Mouse (Mus musculus) hindbrain, embryonic 15.5 days (tissue): ENCODE data around the gene As3mt. TPM values are rescaled to one million over a fixed set of nuclear protein-coding genes. Genes with fewer than 3 reads are reported as not detected.
"Not testable (repeated sequence)": the region's sequence is repeated elsewhere in the genome, so short reads cannot be mapped to it uniquely, and the experiment has no call there.

ENCODE experiments used
- ATAC-seq: fragments of 200-750 bp; cut with Nextera tagmentation; 2 replicates; pipeline ENCODE4 v1.8.0; 2017; ENCODE audit warnings: low read depth, moderate number of reproducible peaks, moderate TSS enrichment; ENCODE audit not compliant: low FRiP score
- H3K27ac ChIP-seq: fragments of 300-500 bp; sonication (generic); replicated peaks from 2 replicates; pipeline ENCODE4 v1.5.1; 2015; ENCODE audit warnings: mild to moderate bottlenecking, inconsistent platforms
- H3K27me3 ChIP-seq: fragments of 300-500 bp; sonication (generic); 2 replicates; pipeline ENCODE4 v1.6.1; 2015; ENCODE audit warnings: control low read depth, inconsistent platforms
- H3K36me3 ChIP-seq: fragments of 300-500 bp; sonication (generic); 2 replicates; pipeline ENCODE4 v1.6.1; 2015; ENCODE audit warnings: control low read depth, inconsistent platforms
- H3K4me1 ChIP-seq: fragments of 300-500 bp; sonication (generic); replicated peaks from 2 replicates; pipeline ENCODE4 v1.6.1; 2015; ENCODE audit warnings: control low read depth, inconsistent platforms
- H3K4me2 ChIP-seq: fragments of 300-500 bp; sonication (generic); 2 replicates; pipeline ENCODE4 v1.6.1; 2015; ENCODE audit warnings: moderate library complexity, mild to moderate bottlenecking, inconsistent platforms
- H3K4me3 ChIP-seq: fragments of 300-500 bp; sonication (generic); 2 replicates; pipeline ENCODE4 v1.5.1; 2015; ENCODE audit warnings: mild to moderate bottlenecking, inconsistent platforms
- H3K9ac ChIP-seq: fragments of 300-500 bp; sonication (generic); 2 replicates; pipeline ENCODE4 v1.6.1; 2015; ENCODE audit warnings: inconsistent platforms
- H3K9me3 ChIP-seq: fragments of 300-500 bp; sonication (generic); 2 replicates; pipeline ENCODE4 v1.6.1; 2016; ENCODE audit warnings: control low read depth, inconsistent platforms
- WGBS: fragments of 180-500 bp; shearing (Covaris S2); methylation state at CpG from one replicate; pipeline ENCODE4 v1.1.7; 2015; 5-methylcytosine and 5-hydroxymethylcytosine counted together
- polyA plus RNA-seq: library from polyadenylated mRNA; unstranded; fragments of >200 nt; fragmentation: Nextera tagmentation; extraction: Ambion mirVana; gene quantifications from 2 replicates; pipeline ENCODE4 v1.2.1, GENCODE M21; 2015

The As3mt gene
- polyA plus RNA-seq, 1 experiment from 2014 or later: 37.6 TPM

DNA sequence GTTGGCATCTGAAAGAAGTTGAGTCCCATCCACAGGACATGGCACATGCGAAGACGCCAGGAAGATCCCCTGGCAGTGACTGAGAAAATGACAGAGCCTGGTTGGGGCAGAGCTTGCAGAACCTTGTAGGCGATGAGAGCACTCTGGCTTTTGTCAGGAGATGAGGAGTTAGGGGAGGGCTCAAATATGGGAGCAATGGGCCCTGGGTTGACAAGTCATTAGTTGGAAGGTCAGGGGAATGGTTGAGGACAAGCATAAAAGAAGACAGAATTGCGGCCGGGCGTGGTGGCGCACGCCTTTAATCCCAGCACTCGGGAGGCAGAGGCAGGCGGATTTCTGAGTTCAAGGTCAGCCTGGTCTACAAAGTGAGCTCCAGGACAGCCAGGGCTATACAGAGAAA is 52.7 kb downstream of the As3mt start:
- not testable (repeated sequence) for ATAC-seq, H3K27ac ChIP-seq, H3K36me3 ChIP-seq, H3K4me3 ChIP-seq, H3K9ac ChIP-seq, H3K4me2 ChIP-seq, H3K9me3 ChIP-seq, H3K27me3 ChIP-seq
- 90% methylated on average over 10 of the region's 10 CpGs for WGBS
- peaks cover 27% of the 10 kb centered on the region for H3K4me1 ChIP-seq

DNA sequence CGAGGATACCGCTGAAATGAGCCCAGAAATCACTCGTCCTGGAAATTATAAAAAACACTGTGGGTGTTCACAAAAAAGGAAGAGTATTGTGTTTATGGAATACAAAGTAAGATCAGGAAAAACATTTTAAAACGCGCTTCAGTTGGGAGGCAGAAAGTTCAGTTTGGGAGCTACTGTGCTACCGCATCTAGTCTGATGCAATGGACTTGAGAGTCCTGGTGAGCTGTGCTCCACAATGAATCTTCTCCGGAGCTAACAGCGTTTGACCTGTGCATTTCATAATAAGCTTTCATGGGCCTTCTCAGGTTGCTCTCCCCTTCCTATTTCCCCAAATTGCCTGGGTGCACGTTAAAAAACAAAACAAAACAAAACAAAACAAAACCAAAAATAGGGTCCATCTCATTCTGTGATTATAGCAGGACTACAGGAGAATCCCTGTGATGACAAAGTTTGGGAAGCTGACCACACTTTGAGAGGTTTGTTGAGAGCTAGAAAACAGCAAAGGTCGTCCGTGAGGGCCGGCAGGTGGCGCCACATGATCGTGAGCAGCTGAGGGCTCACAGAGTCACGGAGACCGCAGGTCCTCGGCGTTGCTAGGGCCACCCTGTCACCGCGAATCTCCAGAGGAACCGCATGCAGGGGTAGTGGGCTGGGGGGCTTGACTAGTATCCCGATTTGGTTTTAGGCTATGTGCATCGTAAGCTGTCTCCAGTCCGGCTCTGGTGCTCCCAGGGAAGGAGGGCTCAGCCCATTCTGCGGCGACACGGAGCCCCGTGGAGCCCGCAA is 53.3 kb downstream of the As3mt start:
- ATAC-seq: peak; percentile 67
- Histone ChIP-seq H3K36me3 (no peaks in the 10 kb centered on the region), H3K9me3 (no peaks in the 10 kb centered on the region), H3K4me2 (peak overlapping the region; percentile 98), H3K9ac (0 out of 2 replicates have a peak overlapping the region, but pooled peaks have one; percentile 1), H3K4me1 (peaks cover 33% of the 10 kb centered on the region), H3K27me3 (0 out of 2 replicates have a peak, but pooled peaks cover 2% of the 10 kb centered on the region), H3K4me3 (peak overlapping the region; percentile 86), H3K27ac (peak overlapping the region; percentile 77)
- 19% methylated on average over 29 of the region's 29 CpGs for WGBS

- Histone ChIP-seq H3K27ac (peak within 1 kb of the TSS; percentile 91), H3K27me3 (0 out of 2 replicates have a peak, but pooled peaks cover 2% of the 10 kb centered on the region), H3K4me3 (peak within 1 kb of the TSS; percentile 86), H3K9ac (peak within 1 kb of the TSS; percentile 73), H3K9me3 (no peaks in the 10 kb centered on the region), H3K4me1 (peaks cover 36% of the 10 kb centered on the region), H3K4me2 (peak within 1 kb of the TSS; percentile 98), H3K36me3 (no peaks in the 10 kb centered on the region)
- peak; percentile 98 for ATAC-seq
- under 1% methylated on average over 59 of the region's 59 CpGs for WGBS
These were observed 54.1 kb downstream of the As3mt start, which contains the start of gene Cnnm2 for GRCm38 (mm10) chr19:46761247-46761946. Gene Cnnm2, plus strand, starts transcription at chr19:46761596.

GRCm38 (mm10) chr19:46761971-46762290 is 54.7 kb downstream of the As3mt start:
- Histone ChIP-seq H3K4me3 (peak overlapping the region; percentile 86), H3K4me1 (peaks cover 40% of the 10 kb centered on the region), H3K9ac (peak overlapping the region; percentile 73), H3K4me2 (peak overlapping the region; percentile 98), H3K27me3 (0 out of 2 replicates have a peak, but pooled peaks cover under 1% of the 10 kb centered on the region), H3K9me3 (no peaks in the 10 kb centered on the region), H3K27ac (peak overlapping the region; percentile 91), H3K36me3 (no peaks in the 10 kb centered on the region)
- no peak; the same call in 1 of the 2 replicates for ATAC-seq
- WGBS: under 1% methylated on average over 36 of the region's 36 CpGs

GRCm38 (mm10) chr19:46762291-46762991 is 55.2 kb downstream of the As3mt start:
- peak overlapping the region; percentile 73 for H3K9ac ChIP-seq

DNA sequence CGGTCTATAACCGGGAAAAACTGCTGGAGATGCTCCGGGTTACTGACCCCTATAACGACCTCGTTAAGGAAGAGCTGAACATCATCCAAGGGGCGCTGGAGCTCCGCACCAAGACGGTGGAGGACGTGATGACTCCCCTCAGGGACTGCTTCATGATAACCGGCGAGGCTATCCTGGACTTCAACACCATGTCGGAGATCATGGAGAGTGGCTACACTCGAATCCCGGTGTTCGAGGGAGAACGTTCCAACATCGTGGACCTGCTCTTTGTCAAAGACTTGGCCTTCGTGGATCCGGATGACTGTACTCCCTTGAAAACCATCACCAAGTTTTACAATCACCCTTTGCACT is 55.7 kb downstream of the As3mt start:
- ATAC-seq: no peak

More at GRCm38 (mm10) chr19:46762291-46762991, 55.2 kb downstream of the As3mt start:
- Histone ChIP-seq H3K4me3 (peak overlapping the region; percentile 86), H3K4me2 (peak overlapping the region; percentile 98), H3K27ac (peak overlapping the region; percentile 91), H3K36me3 (no peaks in the 10 kb centered on the region), H3K9me3 (no peaks in the 10 kb centered on the region), H3K27me3 (no peaks in the 10 kb centered on the region), H3K4me1 (peaks cover 43% of the 10 kb centered on the region)
- no peak for ATAC-seq
- WGBS: under 1% methylated on average over 50 of the region's 50 CpGs

DNA sequence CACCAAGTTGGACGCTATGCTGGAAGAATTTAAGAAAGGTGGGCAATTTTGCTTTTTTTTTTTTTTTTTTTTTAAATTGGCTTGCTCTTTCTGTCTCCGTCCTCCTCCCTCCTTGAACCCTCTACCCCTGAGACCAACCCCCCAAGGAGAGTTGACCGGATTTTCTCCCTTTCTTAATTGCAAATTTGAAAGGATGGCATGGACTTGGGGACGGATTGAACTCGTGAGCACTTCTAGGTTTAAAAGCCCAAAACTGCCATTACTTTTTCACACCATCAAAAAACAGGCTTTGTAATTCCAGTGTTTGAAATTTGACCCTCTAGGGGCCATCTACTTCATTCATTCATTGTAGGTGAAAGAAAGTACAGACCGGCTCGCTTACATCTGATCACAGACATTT is 56.1 kb downstream of the As3mt start:
- Histone ChIP-seq H3K9me3 (no peaks in the 10 kb centered on the region), H3K4me1 (peaks cover 43% of the 10 kb centered on the region), H3K36me3 (no peaks in the 10 kb centered on the region), H3K27ac (no peak overlapping the region), H3K4me3 (peak overlapping the region; percentile 86), H3K4me2 (peak overlapping the region; percentile 98), H3K27me3 (no peaks in the 10 kb centered on the region), H3K9ac (no peak overlapping the region)
- ATAC-seq: no peak
- WGBS: 17% methylated on average over 7 of the region's 7 CpGs

More for the DNA sequence above, 55.7 kb downstream of the As3mt start:
- no peak overlapping the region for H3K27ac ChIP-seq
- no peaks in the 10 kb centered on the region for H3K36me3 ChIP-seq
- peaks cover 43% of the 10 kb centered on the region for H3K4me1 ChIP-seq
- no peaks in the 10 kb centered on the region for H3K9me3 ChIP-seq
- H3K4me3 ChIP-seq: peak overlapping the region; percentile 86
- H3K27me3 ChIP-seq: no peaks in the 10 kb centered on the region
- H3K4me2 ChIP-seq: peak overlapping the region; percentile 98
- H3K9ac ChIP-seq: peak overlapping the region; percentile 73
- under 1% methylated on average over 19 of the region's 19 CpGs for WGBS

- Histone ChIP-seq H3K27me3 (no peaks in the 10 kb centered on the region), H3K4me1 (peaks cover 43% of the 10 kb centered on the region), H3K9me3 (no peaks in the 10 kb centered on the region), H3K4me3 (peak overlapping the region; percentile 86), H3K36me3 (no peaks in the 10 kb centered on the region), H3K4me2 (peak overlapping the region; percentile 98), H3K9ac (no peak overlapping the region), H3K27ac (no peak overlapping the region)
- WGBS: 50% methylated on average over 12 of the region's 12 CpGs
- ATAC-seq: no peak
These were observed 56.9 kb downstream of the As3mt start for GRCm38 (mm10) chr19:46763932-46764762.

GRCm38 (mm10) chr19:46764763-46765117 is 57.5 kb downstream of the As3mt start:
- WGBS: 51% methylated on average over 9 of the region's 9 CpGs
- no peak overlapping the region for H3K9ac ChIP-seq
- peaks cover 43% of the 10 kb centered on the region for H3K4me1 ChIP-seq
- H3K27ac ChIP-seq: no peak overlapping the region
- H3K27me3 ChIP-seq: no peaks in the 10 kb centered on the region
- H3K36me3 ChIP-seq: no peaks in the 10 kb centered on the region
- H3K4me2 ChIP-seq: peak overlapping the region; percentile 98
- H3K9me3 ChIP-seq: no peaks in the 10 kb centered on the region
- ATAC-seq: no peak
- H3K4me3 ChIP-seq: peak overlapping the region; percentile 86

- Histone ChIP-seq H3K4me3 (no peak overlapping the region), H3K9ac (no peak overlapping the region), H3K9me3 (no peaks in the 10 kb centered on the region), H3K27me3 (no peaks in the 10 kb centered on the region), H3K4me1 (peaks cover 43% of the 10 kb centered on the region), H3K27ac (no peak overlapping the region), H3K4me2 (peak overlapping the region; percentile 44), H3K36me3 (no peaks in the 10 kb centered on the region)
- no peak for ATAC-seq
- 55% methylated on average over 5 of the region's 5 CpGs for WGBS
These were observed 58.9 kb downstream of the As3mt start for GRCm38 (mm10) chr19:46766125-46766524.

- no peak overlapping the region for H3K4me3 ChIP-seq
- no peak overlapping the region for H3K27ac ChIP-seq
- no peak overlapping the region for H3K4me2 ChIP-seq
- no peaks in the 10 kb centered on the region for H3K36me3 ChIP-seq
- H3K4me1 ChIP-seq: peaks cover 17% of the 10 kb centered on the region
- H3K9me3 ChIP-seq: no peaks in the 10 kb centered on the region
- H3K27me3 ChIP-seq: no peaks in the 10 kb centered on the region
- WGBS: 92% methylated on average over 11 of the region's 11 CpGs
- no peak overlapping the region for H3K9ac ChIP-seq
- ATAC-seq: no peak
These were observed 62.5 kb downstream of the As3mt start for GRCm38 (mm10) chr19:46769759-46770158.
